Mouse (Mus musculus) large intestine, adult 2 months (tissue): Measurements from ENCODE around the gene Ubl7. TPM values are rescaled to one million over a fixed set of nuclear protein-coding genes. Genes with fewer than 3 reads are reported as not detected.

ENCODE experiments used
- DNase-seq: peaks from one replicate; pipeline ENCODE4 v3.0.0-alpha.2; 2012; ENCODE audit warnings: low read depth, low spot score
- WGBS: fragments of 180-500 bp; shearing (Covaris S2); methylation state at CpG from one replicate; pipeline ENCODE4 v1.1.7; 2018; 5-methylcytosine and 5-hydroxymethylcytosine counted together
- polyA plus RNA-seq: library from polyadenylated mRNA; depleted of rRNA; stranded (reverse); fragments of >200 nt; gene quantifications from 2 replicates; pipeline ENCODE4 v1.2.3, GENCODE M21; 2012

The Ubl7 gene
- polyA plus RNA-seq, 1 experiment: 84.7 TPM

- 74% methylated on average over 5 of the region's 5 CpGs for WGBS
- no peak for DNase-seq
These were observed 6.5 kb upstream of the Ubl7 start for GRCm38 (mm10) chr9:57904250-57904644.

GRCm38 (mm10) chr9:57907206-57907605, 3.6 kb upstream of the Ubl7 start:
- DNase-seq: no peak
- WGBS: 74% methylated on average over 6 of the region's 6 CpGs

GRCm38 (mm10) chr9:57912571-57912970, 1.8 kb downstream of the Ubl7 start:
- DNase-seq: no peak
- WGBS: 92% methylated on average over 5 of the region's 5 CpGs

- DNase-seq: no peak
- 90% methylated on average over 9 of the region's 9 CpGs for WGBS
These were observed 10.8 kb downstream of the Ubl7 start for GRCm38 (mm10) chr9:57921491-57922060.

GRCm38 (mm10) chr9:57922381-57922780, 11.6 kb downstream of the Ubl7 start:
- no peak for DNase-seq
- 42% methylated on average over 5 of the region's 5 CpGs for WGBS

- 66% methylated on average over 3 of the region's 3 CpGs for WGBS
These were observed 12.3 kb downstream of the Ubl7 start for GRCm38 (mm10) chr9:57923046-57923445.

GRCm38 (mm10) chr9:57931166-57931767, 20.5 kb downstream of the Ubl7 start:
- 77% methylated on average over 5 of the region's 5 CpGs for WGBS
- no peak for DNase-seq

More at GRCm38 (mm10) chr9:57923046-57923445, 12.3 kb downstream of the Ubl7 start:
- no peak for DNase-seq

- WGBS: 76% methylated on average over 3 of the region's 3 CpGs
- no peak for DNase-seq
These were observed 21.5 kb downstream of the Ubl7 start for GRCm38 (mm10) chr9:57932253-57932652.

GRCm38 (mm10) chr9:57932831-57933602, 22.2 kb downstream of the Ubl7 start:
- 56% methylated on average over 6 of the region's 6 CpGs for WGBS
- no peak for DNase-seq

GRCm38 (mm10) chr9:57935683-57936437, 25.1 kb downstream of the Ubl7 start:
- WGBS: 31% methylated on average over 6 of the region's 6 CpGs
- DNase-seq: peak; percentile 64

GRCm38 (mm10) chr9:57937171-57937570, 26.4 kb downstream of the Ubl7 start:
- 96% methylated on average over 4 of the region's 4 CpGs for whole genome bisulfite sequencing
- DNase-seq: no peak

- 70% methylated on average over 6 of the region's 6 CpGs for WGBS
These were observed 26.9 kb downstream of the Ubl7 start for GRCm38 (mm10) chr9:57937651-57938050.

GRCm38 (mm10) chr9:57938225-57939055, 27.7 kb downstream of the Ubl7 start:
- 70% methylated on average over 5 of the region's 5 CpGs for WGBS
- DNase-seq: no peak

More at GRCm38 (mm10) chr9:57937651-57938050, 26.9 kb downstream of the Ubl7 start:
- no peak for DNase-seq

GRCm38 (mm10) chr9:57939431-57940348, 28.9 kb downstream of the Ubl7 start, which contains the start of gene Sema7a:
Gene Sema7a, plus strand, starts transcription at chr9:57940112.
- DNase-seq: no peak
- 8% methylated on average over 54 of the region's 60 CpGs for WGBS

- DNase-seq: no peak
- WGBS: under 1% methylated on average over 44 of the region's 44 CpGs
These were observed 29.6 kb downstream of the Ubl7 start for GRCm38 (mm10) chr9:57940349-57940794.

- WGBS: 7% methylated on average over 28 of the region's 28 CpGs
- DNase-seq: no peak
These were observed 30.3 kb downstream of the Ubl7 start for GRCm38 (mm10) chr9:57940861-57941638.

- no peak for DNase-seq
- WGBS: 71% methylated on average over 2 of the region's 2 CpGs
These were observed 31.3 kb downstream of the Ubl7 start for GRCm38 (mm10) chr9:57942039-57942438.
